Mouse (Mus musculus) midbrain, embryonic 12.5 days (tissue): ENCODE results near the gene Xrn1. TPM values are rescaled to one million over a fixed set of nuclear protein-coding genes. Genes with fewer than 3 reads are reported as not detected.
"Not testable (repeated sequence)": the region's sequence is repeated elsewhere in the genome, so short reads cannot be mapped to it uniquely, and the experiment has no call there.

ENCODE experiments used
- ATAC-seq: fragments of 200-750 bp; cut with Nextera tagmentation; 2 replicates; pipeline ENCODE4 v1.8.0; 2017; ENCODE audit warnings: low read depth, moderate TSS enrichment, moderate library complexity; ENCODE audit not compliant: low FRiP score
- H3K27ac ChIP-seq: fragments of 300-500 bp; sonication (generic); replicated peaks from 2 replicates; pipeline ENCODE4 v1.5.1; 2016; ENCODE audit warnings: mild to moderate bottlenecking
- H3K27me3 ChIP-seq: fragments of 300-500 bp; sonication (generic); 2 replicates; pipeline ENCODE4 v1.6.1; 2016; ENCODE audit warnings: mild to moderate bottlenecking
- H3K36me3 ChIP-seq: fragments of 300-500 bp; sonication (generic); 2 replicates; pipeline ENCODE4 v1.6.1; 2016
- H3K4me1 ChIP-seq: fragments of 300-500 bp; sonication (generic); 2 replicates; pipeline ENCODE4 v1.6.1; 2016
- H3K4me2 ChIP-seq: fragments of 300-500 bp; sonication (generic); replicated peaks from 2 replicates; pipeline ENCODE4 v1.6.1; 2016; ENCODE audit warnings: mild to moderate bottlenecking, moderate library complexity
- H3K4me3 ChIP-seq: fragments of 300-500 bp; sonication (generic); 2 replicates; pipeline ENCODE4 v1.5.1; 2016; ENCODE audit warnings: mild to moderate bottlenecking
- H3K9ac ChIP-seq: fragments of 300-500 bp; sonication (generic); replicated peaks from 2 replicates; pipeline ENCODE4 v1.6.1; 2016; ENCODE audit warnings: mild to moderate bottlenecking, moderate library complexity
- H3K9me3 ChIP-seq: fragments of 300-500 bp; sonication (generic); 2 replicates; pipeline ENCODE4 v1.6.1; 2016; ENCODE audit warnings: mild to moderate bottlenecking
- WGBS: fragments of 180-500 bp; shearing (Covaris S2); methylation state at CpG from one replicate; pipeline ENCODE4 v1.1.7; 2016; 5-methylcytosine and 5-hydroxymethylcytosine counted together
- polyA plus RNA-seq: library from polyadenylated mRNA; unstranded; fragments of >200 nt; fragmentation: Nextera tagmentation; extraction: Ambion mirVana; gene quantifications from 2 replicates; pipeline ENCODE4 v1.2.1, GENCODE M21; 2016

The Xrn1 gene
- polyA plus RNA-seq, 1 experiment from 2014 or later: 26.0 TPM

DNA sequence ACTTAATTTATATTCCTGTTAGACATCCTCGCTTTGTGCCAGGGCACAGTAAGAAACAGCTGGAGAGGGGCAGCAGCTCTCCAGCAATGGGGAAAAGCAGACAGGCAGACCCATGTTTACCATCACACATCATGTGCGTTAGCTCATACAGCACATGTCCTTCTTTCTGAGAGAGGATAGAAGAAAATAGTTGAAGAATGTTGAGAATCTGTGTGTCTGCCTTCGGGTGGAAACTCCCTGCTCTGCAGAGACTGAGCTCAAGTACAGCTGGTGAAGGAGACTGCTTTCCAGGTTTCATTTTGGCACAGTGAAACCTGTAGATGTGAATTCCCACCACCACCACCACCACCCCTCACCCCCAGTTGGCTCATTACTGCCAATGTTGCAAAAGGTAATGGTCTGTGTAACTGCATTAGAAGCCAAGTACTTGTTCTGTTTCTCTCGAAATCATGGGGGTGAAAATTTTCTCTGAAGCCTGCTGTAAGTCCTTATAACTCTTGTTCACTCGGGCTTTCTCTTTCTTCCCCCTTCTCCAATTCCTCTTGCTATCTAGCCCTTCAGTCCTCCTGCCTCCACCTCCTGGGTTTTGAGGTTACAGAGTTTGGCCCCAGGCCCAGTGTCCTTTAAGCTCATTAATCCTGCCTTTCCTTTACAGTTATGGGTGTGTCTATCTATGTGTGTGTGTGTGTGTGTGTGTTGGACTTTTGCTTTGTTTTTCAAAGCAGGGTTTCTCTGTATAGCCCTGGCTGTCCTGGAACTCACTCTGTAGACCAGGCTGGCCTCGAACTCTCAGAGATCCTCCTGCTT lies 102.1 kb downstream of the Xrn1 start:
- Histone ChIP-seq H3K27me3 (no peaks in the 10 kb centered on the region), H3K36me3 (peaks cover 63% of the 10 kb centered on the region), H3K4me1 (no peaks in the 10 kb centered on the region), H3K9me3 (no peaks in the 10 kb centered on the region), H3K9ac (no peak overlapping the region), H3K27ac (no peak overlapping the region), H3K4me2 (no peak overlapping the region), H3K4me3 (no peak overlapping the region)
- WGBS: 92% methylated on average over 6 of the region's 6 CpGs
- ATAC-seq: no peak

DNA sequence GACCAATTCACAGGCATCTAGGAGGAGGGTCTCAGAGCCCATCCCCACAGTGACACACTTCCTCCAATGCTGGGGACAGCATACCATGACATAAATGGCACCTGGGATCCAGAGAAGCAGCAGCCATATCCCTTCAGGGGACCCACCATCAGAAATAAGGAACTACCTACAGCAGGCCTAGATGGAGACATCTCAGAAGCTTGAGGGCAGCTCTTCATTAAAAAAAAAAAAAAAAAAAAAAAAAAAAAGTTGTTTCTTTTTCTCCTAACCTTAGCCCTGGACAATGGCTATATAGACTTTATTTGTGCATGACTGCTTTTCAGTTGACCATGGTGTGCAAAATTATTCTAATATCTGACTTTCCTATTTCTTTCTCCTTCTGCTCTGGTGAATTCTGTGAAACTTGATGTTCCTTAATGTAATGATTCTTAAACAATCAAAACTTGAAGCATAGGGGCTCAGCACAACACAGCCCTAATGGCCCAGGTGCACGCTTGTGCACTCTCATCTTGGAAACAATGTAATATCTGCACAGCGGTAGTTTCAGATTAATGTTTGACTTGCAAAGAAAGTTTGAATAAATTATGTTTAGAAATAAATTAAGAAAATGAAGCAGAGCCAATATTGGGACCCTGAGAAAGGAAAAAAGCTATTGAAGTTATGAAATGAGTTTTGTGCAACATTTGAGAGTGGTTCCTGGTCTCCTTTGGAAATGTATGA lies 108.7 kb downstream of the Xrn1 start:
- ATAC-seq: no peak
- H3K27ac ChIP-seq: no peak overlapping the region
- H3K4me2 ChIP-seq: no peak overlapping the region
- WGBS: 87% methylated on average over 2 of the region's 2 CpGs
- no peak overlapping the region for H3K9ac ChIP-seq
- no peaks in the 10 kb centered on the region for H3K9me3 ChIP-seq
- H3K4me3 ChIP-seq: no peak overlapping the region
- no peaks in the 10 kb centered on the region for H3K4me1 ChIP-seq
- no peaks in the 10 kb centered on the region for H3K27me3 ChIP-seq
- peaks cover 10% of the 10 kb centered on the region for H3K36me3 ChIP-seq

DNA sequence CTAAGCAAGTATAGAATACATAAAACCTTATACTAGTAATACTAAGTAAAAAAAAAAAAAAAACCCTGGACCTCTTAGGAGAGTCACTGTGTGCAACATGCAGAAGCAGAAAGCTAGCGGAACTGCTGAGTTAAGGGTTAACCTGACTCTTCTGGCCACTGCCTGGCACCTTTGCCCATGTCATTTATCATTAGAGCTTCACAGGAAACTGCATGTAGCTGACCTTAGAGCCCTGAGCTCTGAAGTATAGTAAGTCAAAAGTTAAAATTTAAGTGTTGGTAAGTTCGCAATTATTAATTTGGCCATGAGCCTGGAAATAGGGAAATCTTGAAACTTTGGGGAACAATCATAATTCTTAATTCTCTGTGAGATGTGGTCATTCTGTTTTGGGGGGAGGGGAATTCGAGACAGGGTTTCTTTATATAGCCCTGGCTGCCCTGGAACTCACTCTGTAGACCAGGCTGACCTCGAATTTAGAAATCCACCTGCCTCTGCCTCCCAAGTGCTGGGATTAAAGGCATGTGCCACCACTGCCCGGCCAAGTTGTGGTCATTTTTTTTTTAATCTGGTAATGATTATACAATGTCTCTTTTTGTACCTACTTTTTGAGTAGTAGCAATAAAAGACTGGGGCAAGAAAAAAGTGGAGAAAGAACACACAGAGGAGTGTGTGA lies 109.4 kb downstream of the Xrn1 start:
- WGBS: 86% methylated on average over 5 of the region's 5 CpGs
- Histone ChIP-seq H3K9me3 (no peaks in the 10 kb centered on the region), H3K27ac (no peak overlapping the region), H3K4me1 (no peaks in the 10 kb centered on the region), H3K36me3 (peaks cover 3% of the 10 kb centered on the region), H3K4me2 (no peak overlapping the region), H3K9ac (no peak overlapping the region), H3K4me3 (no peak overlapping the region), H3K27me3 (no peaks in the 10 kb centered on the region)
- ATAC-seq: no peak

DNA sequence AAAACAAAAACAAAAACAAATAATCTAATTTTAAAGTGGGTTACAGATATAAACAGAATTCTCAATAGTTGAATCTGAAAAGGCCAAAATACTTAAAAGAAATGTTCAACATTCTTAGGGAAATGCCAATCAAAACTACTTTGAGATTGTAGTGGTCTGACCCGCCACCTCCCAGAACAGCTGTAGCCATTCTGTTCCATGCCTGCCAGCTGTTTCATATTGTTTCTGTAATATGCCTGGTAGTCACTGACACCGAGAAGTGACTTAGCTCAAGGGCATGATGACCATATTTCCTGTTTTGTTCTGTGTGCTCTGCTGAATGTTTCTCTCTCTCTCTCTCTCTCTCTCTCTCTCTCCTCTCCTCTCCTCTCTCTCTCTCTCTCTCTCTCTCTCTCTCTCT lies 112.9 kb downstream of the Xrn1 start:
- WGBS: 82% methylated on average over 2 of the region's 2 CpGs
- ATAC-seq: no peak

DNA sequence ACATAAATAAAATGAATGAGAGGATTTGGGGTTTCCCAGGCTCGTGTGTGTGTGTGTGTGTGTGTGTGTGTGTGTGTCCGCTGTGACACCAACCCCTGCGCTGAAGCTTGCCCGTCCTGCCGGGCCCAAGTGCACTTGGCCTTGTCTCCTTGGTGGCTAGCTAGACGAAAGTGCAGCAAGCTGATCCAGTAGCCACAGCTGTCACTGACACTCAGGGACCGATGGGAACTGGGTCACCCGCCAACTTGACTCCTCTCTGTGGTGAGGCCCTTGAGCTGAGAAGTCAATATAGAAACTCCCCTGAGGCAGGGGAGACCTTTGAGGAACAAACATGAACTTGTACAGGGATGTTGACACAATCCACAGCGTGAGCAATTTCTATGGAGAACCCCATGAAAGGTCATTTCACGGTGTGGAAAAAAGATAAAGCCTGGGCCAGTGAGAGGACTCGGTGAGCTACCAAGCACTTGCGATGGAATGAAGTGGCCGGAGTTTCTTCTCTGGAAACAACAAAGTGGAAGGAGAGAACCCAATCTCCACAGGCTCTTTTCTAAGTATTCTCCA lies 124.3 kb downstream of the Xrn1 start:
- Histone ChIP-seq H3K4me3 (no peak overlapping the region), H3K27me3 (no peaks in the 10 kb centered on the region), H3K36me3 (no peaks in the 10 kb centered on the region), H3K27ac (no peak overlapping the region), H3K4me2 (no peak overlapping the region), H3K4me1 (no peaks in the 10 kb centered on the region), H3K9me3 (no peaks in the 10 kb centered on the region), H3K9ac (no peak overlapping the region)
- ATAC-seq: no peak
- WGBS: 91% methylated on average over 13 of the region's 13 CpGs

More for the DNA sequence above, 112.9 kb downstream of the Xrn1 start:
- Histone ChIP-seq H3K27me3 (no peaks in the 10 kb centered on the region), H3K36me3 (no peaks in the 10 kb centered on the region), H3K4me2 (no peak overlapping the region), H3K9me3 (no peaks in the 10 kb centered on the region), H3K4me1 (no peaks in the 10 kb centered on the region), H3K27ac (no peak overlapping the region), H3K4me3 (no peak overlapping the region), H3K9ac (no peak overlapping the region)

DNA sequence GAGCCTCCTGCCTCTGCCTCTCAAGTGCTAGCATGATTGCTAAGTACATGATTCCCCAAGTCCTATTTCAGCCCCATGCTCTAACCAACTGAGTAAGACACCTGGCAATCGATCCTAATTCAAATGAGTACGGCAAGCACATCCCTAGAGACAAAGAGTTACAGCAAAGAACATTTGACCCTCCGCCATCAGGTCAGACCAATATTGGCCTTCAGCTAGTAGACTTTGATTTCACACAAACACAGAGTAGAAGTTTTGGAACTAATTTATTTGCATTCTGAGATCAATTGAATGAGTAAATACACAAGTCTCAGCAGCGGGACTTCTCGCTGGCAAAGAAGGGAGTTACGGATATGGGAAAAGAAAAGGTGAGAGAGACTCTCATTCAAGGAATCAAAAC lies 130.7 kb downstream of the Xrn1 start:
- H3K27ac ChIP-seq: no peak overlapping the region
- ATAC-seq: no peak
- H3K9me3 ChIP-seq: no peaks in the 10 kb centered on the region
- no peak overlapping the region for H3K9ac ChIP-seq
- no peak overlapping the region for H3K4me2 ChIP-seq
- no peaks in the 10 kb centered on the region for H3K36me3 ChIP-seq
- no peak overlapping the region for H3K4me3 ChIP-seq
- WGBS: 85% methylated on average over 6 of the region's 6 CpGs
- H3K4me1 ChIP-seq: no peaks in the 10 kb centered on the region
- no peaks in the 10 kb centered on the region for H3K27me3 ChIP-seq

DNA sequence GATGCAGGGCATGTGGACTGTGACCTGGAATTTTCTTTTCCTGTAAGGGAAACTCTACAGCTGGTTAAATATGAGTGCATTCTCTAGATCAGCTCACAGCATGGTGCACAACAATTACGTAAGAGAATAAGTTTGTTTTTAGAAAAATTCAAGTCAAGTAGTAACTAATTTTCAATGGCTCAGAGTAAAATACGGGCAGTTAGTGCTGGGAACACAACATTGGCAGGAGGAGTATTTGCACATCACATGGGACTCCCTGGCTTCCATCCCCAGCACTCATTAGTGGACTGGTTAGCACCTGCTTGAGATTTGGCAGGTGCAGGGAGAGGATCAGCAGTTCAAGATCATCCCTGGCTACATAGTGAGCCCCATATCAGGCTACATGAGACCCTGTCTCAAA lies 133.1 kb downstream of the Xrn1 start:
- H3K27ac ChIP-seq: no peak overlapping the region
- H3K36me3 ChIP-seq: no peaks in the 10 kb centered on the region
- H3K27me3 ChIP-seq: no peaks in the 10 kb centered on the region
- no peak for ATAC-seq
- no peaks in the 10 kb centered on the region for H3K4me1 ChIP-seq
- no peak overlapping the region for H3K4me2 ChIP-seq
- H3K9me3 ChIP-seq: no peaks in the 10 kb centered on the region
- no peak overlapping the region for H3K9ac ChIP-seq
- WGBS: 90% methylated on average over 2 of the region's 2 CpGs
- H3K4me3 ChIP-seq: no peak overlapping the region

DNA sequence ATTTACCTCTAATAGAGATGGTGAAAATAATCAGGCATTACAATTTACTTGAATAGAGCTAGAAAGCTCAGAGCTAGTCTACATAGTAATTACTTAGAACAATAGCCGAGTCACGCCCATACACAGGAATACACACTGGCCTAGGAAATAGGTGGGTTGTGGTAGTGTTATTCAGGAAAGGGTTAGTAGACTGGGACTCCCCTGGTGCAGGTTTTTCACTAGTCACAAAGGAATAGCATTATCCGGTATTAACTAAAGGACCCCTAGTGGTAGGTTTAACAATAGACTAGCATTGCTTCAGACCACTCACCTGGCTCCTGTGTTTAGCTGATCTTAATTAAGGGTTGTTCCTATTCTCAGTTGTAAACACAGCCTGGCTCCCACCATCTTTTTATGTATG lies 133.9 kb downstream of the Xrn1 start:
- 86% methylated on average over 3 of the region's 3 CpGs for WGBS
- H3K9me3 ChIP-seq, H3K4me3 ChIP-seq: not testable (repeated sequence)

DNA sequence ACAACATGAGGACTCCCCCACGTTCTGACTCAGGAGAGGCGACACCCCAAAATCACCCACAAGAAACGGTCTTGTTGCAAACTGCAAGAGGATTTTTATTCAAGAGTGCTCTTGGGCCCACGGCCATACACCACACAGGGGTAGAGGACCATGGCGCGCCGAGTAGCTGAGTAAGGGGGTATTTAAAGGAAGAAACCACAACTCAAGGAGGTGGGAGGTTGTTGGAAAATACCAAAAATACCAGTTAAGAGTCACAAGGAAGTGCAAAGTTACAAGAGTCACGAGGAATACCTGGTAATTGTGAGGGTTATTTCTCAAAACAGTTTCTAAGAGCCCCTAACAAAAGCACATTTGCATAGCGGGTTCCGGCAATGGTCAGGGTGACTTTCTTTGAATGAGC lies 138.1 kb downstream of the Xrn1 start:
- H3K9me3 ChIP-seq: peaks cover 15% of the 10 kb centered on the region
- H3K4me1 ChIP-seq, H3K4me3 ChIP-seq, H3K4me2 ChIP-seq, H3K9ac ChIP-seq, H3K27me3 ChIP-seq, H3K27ac ChIP-seq, H3K36me3 ChIP-seq, ATAC-seq: not testable (repeated sequence)
- WGBS: 92% methylated on average over 10 of the region's 10 CpGs

More for the DNA sequence above, 133.9 kb downstream of the Xrn1 start:
- ATAC-seq, H3K27me3 ChIP-seq, H3K4me1 ChIP-seq, H3K27ac ChIP-seq, H3K4me2 ChIP-seq, H3K9ac ChIP-seq, H3K36me3 ChIP-seq: not testable (repeated sequence)

DNA sequence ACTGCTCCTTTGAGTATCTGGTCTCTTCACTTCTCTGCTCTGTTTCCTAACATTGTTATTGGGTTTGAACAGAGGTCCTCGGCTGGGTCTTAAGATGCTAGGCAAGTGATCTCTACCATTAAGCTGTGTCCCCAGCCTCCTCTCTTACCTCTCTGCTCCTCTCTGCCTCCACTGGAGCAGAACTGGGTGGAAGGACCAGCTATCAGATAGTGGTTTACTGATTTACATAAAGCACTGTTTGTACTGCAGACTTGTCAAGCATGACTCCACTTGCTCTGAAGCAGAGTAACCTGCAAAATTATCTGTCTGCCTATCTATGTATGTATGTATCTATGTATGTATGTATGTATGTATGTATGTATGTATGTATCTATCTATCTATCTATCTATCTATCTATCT lies 138.7 kb downstream of the Xrn1 start:
- no peaks in the 10 kb centered on the region for H3K36me3 ChIP-seq
- no peaks in the 10 kb centered on the region for H3K4me1 ChIP-seq
- H3K9ac ChIP-seq: no peak overlapping the region
- H3K27me3 ChIP-seq: no peaks in the 10 kb centered on the region
- no peak overlapping the region for H3K4me2 ChIP-seq
- H3K27ac ChIP-seq: no peak overlapping the region
- 97% methylated on average over 1 of the region's 1 CpGs for WGBS
- H3K4me3 ChIP-seq: no peak overlapping the region
- H3K9me3 ChIP-seq: peaks cover 15% of the 10 kb centered on the region
- ATAC-seq: no peak

DNA sequence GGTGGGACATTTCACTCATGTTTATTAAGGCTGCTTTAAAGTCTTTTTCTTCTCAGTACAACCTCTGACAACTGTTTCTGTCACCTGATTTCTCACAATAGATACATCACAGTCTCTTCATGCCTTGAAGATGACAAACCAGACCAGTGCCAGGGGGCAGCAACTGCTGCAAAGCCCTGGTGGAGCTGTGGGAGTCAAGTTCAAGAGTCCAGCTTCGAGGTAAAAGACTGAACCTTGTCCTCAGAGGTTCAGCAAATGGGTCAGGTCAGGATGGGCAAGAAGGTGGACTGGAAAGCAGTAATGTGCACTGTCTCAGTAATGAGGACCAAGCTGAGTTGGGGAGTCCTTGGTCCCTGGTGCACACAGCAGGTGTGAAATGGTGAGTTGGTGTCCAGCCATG lies 139.8 kb downstream of the Xrn1 start:
- Histone ChIP-seq H3K9me3 (peaks cover 18% of the 10 kb centered on the region), H3K4me1 (no peaks in the 10 kb centered on the region), H3K27ac (no peak overlapping the region), H3K27me3 (no peaks in the 10 kb centered on the region), H3K9ac (no peak overlapping the region), H3K36me3 (no peaks in the 10 kb centered on the region), H3K4me3 (no peak overlapping the region), H3K4me2 (no peak overlapping the region)
- ATAC-seq: no peak
- 56% methylated on average over 1 of the region's 1 CpGs for WGBS

DNA sequence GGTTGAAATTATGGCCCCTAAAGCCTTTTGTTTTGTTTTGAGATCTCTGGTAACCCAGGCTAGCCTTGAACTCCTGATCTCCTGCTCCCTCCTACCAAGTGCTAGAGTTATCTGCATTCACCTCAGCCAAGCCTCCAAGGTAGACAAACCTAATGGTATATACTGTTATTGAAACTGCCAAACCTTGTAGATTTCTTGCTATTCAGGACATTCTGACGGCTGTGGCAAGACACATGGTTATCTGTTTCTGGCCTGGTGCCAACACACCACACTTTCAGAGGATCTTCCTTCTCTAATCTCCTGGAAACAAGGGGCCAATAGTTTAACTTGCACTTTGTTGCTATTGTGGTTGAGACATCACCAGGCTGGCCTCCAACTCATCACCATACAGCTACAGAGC lies 140.6 kb downstream of the Xrn1 start:
- Histone ChIP-seq H3K36me3 (no peaks in the 10 kb centered on the region), H3K9me3 (peaks cover 27% of the 10 kb centered on the region), H3K27me3 (no peaks in the 10 kb centered on the region), H3K4me1 (no peaks in the 10 kb centered on the region), H3K27ac (no peak overlapping the region), H3K4me3 (no peak overlapping the region), H3K9ac (no peak overlapping the region), H3K4me2 (no peak overlapping the region)
- 87% methylated on average over 1 of the region's 1 CpGs for WGBS
- no peak for ATAC-seq
